Mouse (Mus musculus) intestine, postnatal 0 days (tissue): ENCODE data around the gene Arhgef3. TPM values are rescaled to one million over a fixed set of nuclear protein-coding genes. Genes with fewer than 3 reads are reported as not detected.
A peak's percentile ranks its signal among the peaks of the same experiment; 100 is the strongest.

Experiments used
- ATAC-seq: fragments of 200-750 bp; cut with Nextera tagmentation; 2 replicates; pipeline ENCODE4 v1.8.0; 2017; ENCODE audit warnings: mild to moderate bottlenecking, moderate TSS enrichment, moderate library complexity
- H3K27ac ChIP-seq: fragments of 300-500 bp; sonication (generic); 2 replicates; pipeline ENCODE4 v1.5.1; 2014; ENCODE audit warnings: mild to moderate bottlenecking, low read depth, low read length, moderate library complexity
- H3K27me3 ChIP-seq: fragments of 300-500 bp; sonication (generic); replicated peaks from 2 replicates; pipeline ENCODE4 v1.6.1; 2014; ENCODE audit warnings: low read length, mixed read lengths; ENCODE audit not compliant: control insufficient read depth, insufficient read depth
- H3K36me3 ChIP-seq: fragments of 300-500 bp; sonication (generic); 2 replicates; pipeline ENCODE4 v1.6.1; 2014; ENCODE audit warnings: mild to moderate bottlenecking, moderate library complexity; ENCODE audit not compliant: control insufficient read depth, insufficient read depth
- H3K4me1 ChIP-seq: fragments of 300-500 bp; sonication (generic); replicated peaks from 2 replicates; pipeline ENCODE4 v1.6.1; 2014; ENCODE audit warnings: antibody characterized with exemption, low read length, mixed read lengths; ENCODE audit not compliant: control insufficient read depth, insufficient read depth
- H3K4me2 ChIP-seq: fragments of 300-500 bp; sonication (generic); replicated peaks from 2 replicates; pipeline ENCODE4 v1.6.1; 2014; ENCODE audit warnings: low read depth, mild to moderate bottlenecking, moderate library complexity
- H3K4me3 ChIP-seq: fragments of 300-500 bp; sonication (generic); 2 replicates; pipeline ENCODE4 v1.5.1; 2014; ENCODE audit warnings: low read depth, low read length
- H3K9ac ChIP-seq: fragments of 300-500 bp; sonication (generic); 2 replicates; pipeline ENCODE4 v1.6.1; 2014; ENCODE audit warnings: mild to moderate bottlenecking, low read depth, low read length
- H3K9me3 ChIP-seq: fragments of 300-500 bp; sonication (generic); 2 replicates; pipeline ENCODE4 v1.6.1; 2016; ENCODE audit warnings: mixed run types; ENCODE audit not compliant: control insufficient read depth
- CTCF ChIP-seq: sonication (generic); IDR thresholded peaks from 2 replicates; pipeline ENCODE4 v1.5.1; 2016; ENCODE audit warnings: low read depth, mild to moderate bottlenecking, control low read depth, antibody characterized with exemption, moderate library complexity
- WGBS: fragments of 180-500 bp; shearing (Covaris S2); extraction: QIAGEN DNeasy Blood & Tissue Kit; methylation state at CpG from one replicate; pipeline ENCODE4 v1.1.7; 2014; 5-methylcytosine and 5-hydroxymethylcytosine counted together
- polyA plus RNA-seq: library from polyadenylated mRNA; unstranded; fragments of >200 nt; fragmentation: Nextera tagmentation; extraction: Ambion mirVana; gene quantifications from 2 replicates; pipeline ENCODE4 v1.2.1, GENCODE M21; 2015

Gene Arhgef3
- polyA plus RNA-seq, 1 experiment from 2014 or later, result 12.2 TPM

- H3K27me3 ChIP-seq, result no peaks in the 10 kb centered on the region
- no peak overlapping the region for H3K9ac ChIP-seq
- no peak overlapping the region for H3K27ac ChIP-seq
- H3K4me2 ChIP-seq, result no peak overlapping the region
- no peak overlapping the region for H3K4me3 ChIP-seq
- no peak for TF ChIP-seq CTCF
- no peaks in the 10 kb centered on the region for H3K36me3 ChIP-seq
- 88% methylated on average over 1 of the region's 1 CpGs for WGBS
- H3K4me1 ChIP-seq, result no peaks in the 10 kb centered on the region
- no peak for ATAC-seq
- H3K9me3 ChIP-seq, result no peaks in the 10 kb centered on the region
Measured at GRCm38 (mm10) chr14:27249121-27249520, 134.4 kb downstream of the Arhgef3 start.

GRCm38 (mm10) chr14:27250281-27250789, 135.6 kb downstream of the Arhgef3 start:
- H3K27me3 ChIP-seq, result no peaks in the 10 kb centered on the region
- WGBS, result 69% methylated on average over 7 of the region's 7 CpGs
- H3K27ac ChIP-seq, result no peak overlapping the region
- H3K4me1 ChIP-seq, result no peaks in the 10 kb centered on the region
- H3K4me3 ChIP-seq, result no peak overlapping the region
- no peak overlapping the region for H3K4me2 ChIP-seq
- no peak overlapping the region for H3K9ac ChIP-seq
- H3K9me3 ChIP-seq, result no peaks in the 10 kb centered on the region
- H3K36me3 ChIP-seq, result no peaks in the 10 kb centered on the region
- ATAC-seq, result no peak
- no peak for TF ChIP-seq CTCF

GRCm38 (mm10) chr14:27253391-27253790, 138.7 kb downstream of the Arhgef3 start:
- Histone ChIP-seq H3K9ac (no peak overlapping the region), H3K4me3 (no peak overlapping the region), H3K27me3 (no peaks in the 10 kb centered on the region), H3K36me3 (no peaks in the 10 kb centered on the region), H3K9me3 (no peaks in the 10 kb centered on the region), H3K27ac (no peak overlapping the region), H3K4me1 (no peaks in the 10 kb centered on the region), H3K4me2 (no peak overlapping the region)
- ATAC-seq, result no peak
- peak; percentile 52 for TF ChIP-seq CTCF
- WGBS, result 79% methylated on average over 5 of the region's 5 CpGs

- ATAC-seq, result no peak
- Histone ChIP-seq H3K4me3 (no peak overlapping the region), H3K4me2 (no peak overlapping the region), H3K27ac (no peak overlapping the region), H3K9me3 (no peaks in the 10 kb centered on the region), H3K4me1 (no peaks in the 10 kb centered on the region), H3K27me3 (no peaks in the 10 kb centered on the region), H3K36me3 (no peaks in the 10 kb centered on the region), H3K9ac (no peak overlapping the region)
- TF ChIP-seq CTCF, result no peak
- WGBS, result 86% methylated on average over 6 of the region's 6 CpGs
Measured at GRCm38 (mm10) chr14:27262349-27262748, 147.7 kb downstream of the Arhgef3 start.

- Histone ChIP-seq H3K27me3 (no peaks in the 10 kb centered on the region), H3K27ac (no peak overlapping the region), H3K4me2 (no peak overlapping the region), H3K9me3 (no peaks in the 10 kb centered on the region), H3K9ac (no peak overlapping the region), H3K36me3 (no peaks in the 10 kb centered on the region), H3K4me3 (no peak overlapping the region), H3K4me1 (no peaks in the 10 kb centered on the region)
- no peak for ATAC-seq
- no peak for TF ChIP-seq CTCF
- 81% methylated on average over 1 of the region's 1 CpGs for WGBS
Measured at GRCm38 (mm10) chr14:27266601-27267000, 151.9 kb downstream of the Arhgef3 start.

- Histone ChIP-seq H3K9ac (no peak overlapping the region), H3K36me3 (no peaks in the 10 kb centered on the region), H3K4me2 (no peak overlapping the region), H3K27ac (no peak overlapping the region), H3K27me3 (no peaks in the 10 kb centered on the region), H3K9me3 (no peaks in the 10 kb centered on the region), H3K4me3 (no peak overlapping the region), H3K4me1 (no peaks in the 10 kb centered on the region)
- TF ChIP-seq CTCF, result no peak
- no peak for ATAC-seq
- 75% methylated on average over 5 of the region's 5 CpGs for WGBS
Measured at GRCm38 (mm10) chr14:27268137-27268536, 153.4 kb downstream of the Arhgef3 start.
